Mouse (Mus musculus): Measurements from ENCODE around the gene Ube2e3. TPM values are rescaled to one million over a fixed set of nuclear protein-coding genes. Genes with fewer than 3 reads are reported as not detected.
A peak's percentile ranks its signal among the peaks of the same experiment; 100 is the strongest.

Gene Ube2e3
- polyA plus RNA-seq, 1 experiment from 2014 or later = 269 TPM

GRCm38 (mm10) chr2:78895216-78895615, 27.3 kb downstream of the Ube2e3 start:
- Histone ChIP-seq H3K4me2 (replicated peaks) (no peak overlapping the region), H3K27ac (no peak overlapping the region), H3K9me3 (replicated peaks) (no peaks in the 10 kb centered on the region), H3K27me3 (no peaks in the 10 kb centered on the region), H3K36me3 (no peaks in the 10 kb centered on the region), H3K4me3 (no peak overlapping the region), H3K4me1 (no peaks in the 10 kb centered on the region), H3K9ac (no peak overlapping the region)
- 91% methylated on average over 2 of the region's 2 CpGs for WGBS
- no peak for ATAC-seq (ENCODE audit: low FRiP score)

DNA sequence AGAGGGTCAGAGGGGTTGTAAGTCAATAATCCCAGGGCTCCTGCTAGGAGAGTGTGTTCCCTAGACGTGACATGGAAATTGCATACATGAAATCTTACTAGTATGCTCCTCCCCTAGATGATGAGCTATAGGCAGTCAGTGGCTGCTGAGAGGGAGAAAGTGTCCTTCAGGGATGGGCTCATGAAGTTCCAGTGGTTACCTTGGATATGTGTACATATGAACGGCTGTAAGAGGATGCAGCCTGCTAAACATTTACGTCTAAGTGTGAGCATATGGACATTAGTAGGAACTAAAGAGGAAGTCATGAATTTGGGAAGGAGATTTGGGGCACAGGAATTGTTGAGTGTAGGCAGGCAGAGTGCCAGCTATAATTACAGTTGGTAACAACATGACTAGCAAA, 38.0 kb downstream of the Ube2e3 start:
- no peak for ATAC-seq (ENCODE audit: low FRiP score)
- Histone ChIP-seq H3K9me3 (replicated peaks) (no peaks in the 10 kb centered on the region), H3K9ac (no peak overlapping the region), H3K36me3 (no peaks in the 10 kb centered on the region), H3K4me1 (peaks cover 3% of the 10 kb centered on the region; the same call in 1 of the 2 replicates), H3K27ac (no peak overlapping the region), H3K4me3 (no peak overlapping the region), H3K4me2 (replicated peaks) (no peak overlapping the region), H3K27me3 (no peaks in the 10 kb centered on the region)
- whole genome bisulfite sequencing = 71% methylated on average over 3 of the region's 3 CpGs

- no peak overlapping the region for H3K4me2 ChIP-seq (replicated peaks)
- H3K27ac ChIP-seq = no peak overlapping the region
- H3K9ac ChIP-seq = no peak overlapping the region
- H3K9me3 ChIP-seq (replicated peaks) = no peaks in the 10 kb centered on the region
- no peak overlapping the region for H3K4me3 ChIP-seq
- ATAC-seq (ENCODE audit: low FRiP score) = no peak
- no peaks in the 10 kb centered on the region for H3K36me3 ChIP-seq
- H3K4me1 ChIP-seq = 0 out of 2 replicates have a peak, but pooled peaks cover 3% of the 10 kb centered on the region
- H3K27me3 ChIP-seq = no peaks in the 10 kb centered on the region
These were observed 43.6 kb downstream of the Ube2e3 start for GRCm38 (mm10) chr2:78911516-78911915.

DNA sequence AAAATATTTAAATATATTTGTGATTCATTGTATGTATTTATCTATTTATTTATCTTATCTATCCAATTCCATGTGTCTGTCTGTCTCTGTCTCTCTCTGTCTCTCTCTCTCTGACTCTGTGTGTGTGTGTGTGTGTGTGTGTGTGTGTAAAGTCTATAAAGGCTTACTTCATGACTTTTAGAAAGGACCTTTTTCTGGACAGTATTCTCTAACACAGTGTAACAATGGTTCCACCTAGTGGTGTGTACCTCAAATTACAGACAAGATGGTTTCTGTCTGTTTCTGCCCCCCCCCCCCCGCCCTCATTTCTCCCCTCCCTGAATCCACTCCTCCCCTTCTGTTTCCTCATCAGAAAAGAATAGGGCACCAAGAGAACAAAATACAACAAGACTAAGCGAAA, 46.9 kb downstream of the Ube2e3 start:
- no peaks in the 10 kb centered on the region for H3K27me3 ChIP-seq
- H3K9me3 ChIP-seq (replicated peaks) = no peaks in the 10 kb centered on the region
- no peak overlapping the region for H3K4me2 ChIP-seq (replicated peaks)
- no peak overlapping the region for H3K4me3 ChIP-seq
- WGBS = 73% methylated on average over 2 of the region's 2 CpGs
- 0 out of 2 replicates have a peak, but pooled peaks cover 4% of the 10 kb centered on the region for H3K36me3 ChIP-seq
- no peak for ATAC-seq (ENCODE audit: low FRiP score)
- H3K27ac ChIP-seq = no peak overlapping the region
- no peak overlapping the region for H3K9ac ChIP-seq
- 0 out of 2 replicates have a peak, but pooled peaks cover 3% of the 10 kb centered on the region for H3K4me1 ChIP-seq

GRCm38 (mm10) chr2:78922980-78923674, 55.2 kb downstream of the Ube2e3 start:
- Histone ChIP-seq H3K4me1 (0 out of 2 replicates have a peak, but pooled peaks cover 3% of the 10 kb centered on the region), H3K9ac (no peak overlapping the region), H3K4me3 (no peak overlapping the region), H3K36me3 (peaks cover 9% of the 10 kb centered on the region; the same call in 1 of the 2 replicates), H3K4me2 (replicated peaks) (no peak overlapping the region), H3K27ac (no peak overlapping the region), H3K9me3 (replicated peaks) (no peaks in the 10 kb centered on the region), H3K27me3 (no peaks in the 10 kb centered on the region)
- ATAC-seq (ENCODE audit: low FRiP score) = no peak
- 91% methylated on average over 6 of the region's 6 CpGs for WGBS

DNA sequence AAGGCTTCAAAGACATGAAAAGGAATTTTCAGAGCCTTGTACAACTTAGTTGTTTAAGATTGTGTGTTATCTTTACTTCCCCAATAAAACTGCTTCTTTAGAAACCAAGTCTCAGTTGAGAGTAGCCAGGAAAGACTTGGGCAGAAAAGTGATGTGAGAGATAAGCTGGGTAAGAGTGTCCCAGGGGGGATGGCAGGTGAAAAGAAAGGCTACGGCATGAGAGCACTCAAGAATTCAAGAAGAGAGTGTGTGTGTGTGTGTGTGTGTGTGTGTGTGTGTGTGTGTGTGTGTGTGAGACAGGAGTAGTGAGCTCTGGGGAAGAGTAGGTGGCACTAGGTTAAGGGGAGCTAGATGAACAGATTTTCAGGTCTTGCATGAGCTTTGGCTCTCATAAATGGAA, 57.9 kb downstream of the Ube2e3 start:
- WGBS = 64% methylated on average over 1 of the region's 1 CpGs

GRCm38 (mm10) chr2:78927625-78928024, 59.7 kb downstream of the Ube2e3 start:
- Histone ChIP-seq H3K4me3 (no peak overlapping the region), H3K27ac (no peak overlapping the region), H3K9me3 (replicated peaks) (no peaks in the 10 kb centered on the region), H3K27me3 (no peaks in the 10 kb centered on the region), H3K4me1 (0 out of 2 replicates have a peak, but pooled peaks cover 3% of the 10 kb centered on the region), H3K4me2 (replicated peaks) (no peak overlapping the region), H3K9ac (no peak overlapping the region), H3K36me3 (no peaks in the 10 kb centered on the region)
- 80% methylated on average over 3 of the region's 3 CpGs for WGBS
- ATAC-seq (ENCODE audit: low FRiP score) = no peak

More for the DNA sequence above, 57.9 kb downstream of the Ube2e3 start:
- ATAC-seq (ENCODE audit: low FRiP score) = no peak
- H3K4me1 ChIP-seq = 0 out of 2 replicates have a peak, but pooled peaks cover 3% of the 10 kb centered on the region
- no peak overlapping the region for H3K4me3 ChIP-seq
- peaks cover 3% of the 10 kb centered on the region; the same call in 1 of the 2 replicates for H3K36me3 ChIP-seq
- H3K4me2 ChIP-seq (replicated peaks) = no peak overlapping the region
- H3K27ac ChIP-seq = no peak overlapping the region
- H3K9ac ChIP-seq = no peak overlapping the region
- no peaks in the 10 kb centered on the region for H3K9me3 ChIP-seq (replicated peaks)
- no peaks in the 10 kb centered on the region for H3K27me3 ChIP-seq

- no peak overlapping the region for H3K4me2 ChIP-seq (replicated peaks)
- ATAC-seq (ENCODE audit: low FRiP score) = no peak
- no peak overlapping the region for H3K27ac ChIP-seq
These were observed 60.2 kb downstream of the Ube2e3 start for GRCm38 (mm10) chr2:78928080-78928479.

DNA sequence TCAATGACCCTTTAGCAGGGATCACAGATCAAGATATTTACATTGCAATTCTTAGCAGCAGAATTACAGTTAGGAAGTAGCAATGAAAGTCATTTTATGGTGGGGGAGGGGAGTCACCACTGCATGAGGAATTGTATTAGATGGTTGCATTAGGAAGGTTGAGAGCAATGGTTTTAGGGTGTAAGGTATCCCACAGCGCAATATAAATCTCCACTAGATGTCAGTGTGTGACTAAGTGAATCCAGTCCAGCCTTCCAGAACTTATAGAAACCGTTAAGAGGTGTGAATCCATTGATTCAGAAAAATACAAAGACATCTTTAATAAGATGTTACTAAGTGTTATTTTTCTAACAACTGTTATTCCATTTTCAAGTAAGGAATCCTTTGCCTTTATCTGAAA, 63.4 kb downstream of the Ube2e3 start:
- H3K4me2 ChIP-seq (replicated peaks) = no peak overlapping the region
- H3K9me3 ChIP-seq (replicated peaks) = no peaks in the 10 kb centered on the region
- H3K27me3 ChIP-seq = no peaks in the 10 kb centered on the region
- no peak overlapping the region for H3K4me3 ChIP-seq
- H3K27ac ChIP-seq = no peak overlapping the region
- no peaks in the 10 kb centered on the region for H3K36me3 ChIP-seq
- no peak overlapping the region for H3K9ac ChIP-seq
- WGBS = 50% methylated on average over 2 of the region's 2 CpGs
- ATAC-seq (ENCODE audit: low FRiP score) = no peak
- 0 out of 2 replicates have a peak, but pooled peaks cover 3% of the 10 kb centered on the region for H3K4me1 ChIP-seq

More at GRCm38 (mm10) chr2:78928080-78928479, 60.2 kb downstream of the Ube2e3 start:
- WGBS = 79% methylated on average over 5 of the region's 5 CpGs
- H3K27me3 ChIP-seq = no peaks in the 10 kb centered on the region
- 0 out of 2 replicates have a peak, but pooled peaks cover 3% of the 10 kb centered on the region for H3K4me1 ChIP-seq
- no peak overlapping the region for H3K4me3 ChIP-seq
- H3K36me3 ChIP-seq = no peaks in the 10 kb centered on the region
- H3K9me3 ChIP-seq (replicated peaks) = no peaks in the 10 kb centered on the region
- H3K9ac ChIP-seq = no peak overlapping the region

GRCm38 (mm10) chr2:78959451-78959850, 91.5 kb downstream of the Ube2e3 start:
- no peak for ATAC-seq (ENCODE audit: low FRiP score)
- Histone ChIP-seq H3K4me1 (peaks cover 14% of the 10 kb centered on the region), H3K36me3 (no peaks in the 10 kb centered on the region), H3K27ac (no peak overlapping the region), H3K9me3 (replicated peaks) (no peaks in the 10 kb centered on the region), H3K4me3 (no peak overlapping the region), H3K9ac (no peak overlapping the region), H3K27me3 (no peaks in the 10 kb centered on the region), H3K4me2 (replicated peaks) (no peak overlapping the region)
- WGBS = 47% methylated on average over 3 of the region's 3 CpGs

DNA sequence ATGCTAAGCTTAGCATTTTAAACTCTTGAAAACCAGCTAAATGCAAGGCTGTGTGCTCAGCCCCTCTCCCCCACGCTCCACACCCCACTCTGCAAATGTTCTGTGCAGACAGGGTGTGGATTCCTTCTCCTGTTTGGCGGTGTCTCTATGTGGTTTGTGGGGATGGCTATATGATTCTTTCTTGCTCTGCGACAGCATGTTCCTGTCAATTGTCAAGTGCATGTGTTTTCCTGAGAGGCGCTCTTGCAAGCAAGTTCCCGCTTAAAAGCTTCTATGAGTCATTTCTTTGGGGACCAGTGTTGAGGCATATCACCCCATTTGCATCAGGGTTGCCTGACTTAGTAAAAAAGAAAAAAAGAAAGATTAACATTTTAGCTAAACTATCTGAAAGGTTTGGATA, 92.4 kb downstream of the Ube2e3 start:
- Histone ChIP-seq H3K9ac (no peak overlapping the region), H3K27ac (no peak overlapping the region), H3K27me3 (no peaks in the 10 kb centered on the region), H3K4me3 (no peak overlapping the region), H3K9me3 (replicated peaks) (no peaks in the 10 kb centered on the region), H3K4me1 (peaks cover 14% of the 10 kb centered on the region), H3K36me3 (no peaks in the 10 kb centered on the region), H3K4me2 (replicated peaks) (no peak overlapping the region)
- WGBS = 82% methylated on average over 5 of the region's 5 CpGs
- ATAC-seq (ENCODE audit: low FRiP score) = no peak

DNA sequence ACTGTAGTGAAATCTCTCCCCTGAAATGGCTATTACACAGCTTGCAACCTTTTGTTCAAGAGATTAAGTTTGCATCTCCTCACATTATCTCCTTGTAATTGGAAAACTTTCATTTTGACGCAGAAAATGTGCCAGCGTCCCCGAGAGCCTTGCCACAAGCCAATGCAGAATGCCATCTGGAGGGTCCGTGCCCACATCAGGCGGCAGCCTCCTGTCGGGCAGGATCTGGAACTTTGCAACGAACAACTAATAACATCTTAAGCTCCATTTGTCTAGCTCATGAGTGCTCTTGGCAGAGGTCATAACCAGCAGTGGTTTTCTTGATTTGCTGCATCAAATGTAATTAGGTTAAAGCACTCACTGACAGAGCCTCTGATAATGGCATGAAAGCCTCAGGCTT, 93.1 kb downstream of the Ube2e3 start:
- no peak overlapping the region for H3K9ac ChIP-seq
- WGBS = 57% methylated on average over 7 of the region's 7 CpGs
- ATAC-seq (ENCODE audit: low FRiP score) = no peak
- no peaks in the 10 kb centered on the region for H3K27me3 ChIP-seq
- H3K4me2 ChIP-seq (replicated peaks) = no peak overlapping the region
- no peaks in the 10 kb centered on the region for H3K36me3 ChIP-seq
- no peak overlapping the region for H3K4me3 ChIP-seq
- no peaks in the 10 kb centered on the region for H3K9me3 ChIP-seq (replicated peaks)
- no peak overlapping the region for H3K27ac ChIP-seq
- H3K4me1 ChIP-seq = peaks cover 14% of the 10 kb centered on the region

DNA sequence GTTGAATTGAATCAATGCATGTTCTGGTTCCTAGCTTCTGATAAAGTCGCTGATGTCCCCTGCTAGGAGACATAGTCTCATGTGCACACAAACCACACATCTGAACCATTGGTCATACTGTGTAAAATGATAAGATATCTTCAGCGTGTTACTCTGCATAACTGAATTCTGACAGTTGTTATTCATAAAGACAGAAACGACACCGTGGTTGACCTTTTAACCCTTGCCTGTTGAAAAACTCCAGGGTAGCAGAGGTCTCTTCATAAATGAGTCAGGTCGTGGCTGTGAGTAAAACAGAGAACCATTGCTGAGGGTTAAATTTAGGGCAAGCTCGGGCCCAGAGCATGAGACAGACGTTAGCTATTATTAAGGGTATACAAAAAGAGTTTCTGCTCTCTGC, 93.7 kb downstream of the Ube2e3 start:
- Histone ChIP-seq H3K4me2 (replicated peaks) (no peak overlapping the region), H3K27ac (0 out of 2 replicates have a peak overlapping the region, but pooled peaks have one; percentile 7), H3K9ac (no peak overlapping the region), H3K4me1 (peaks cover 14% of the 10 kb centered on the region), H3K27me3 (no peaks in the 10 kb centered on the region), H3K36me3 (no peaks in the 10 kb centered on the region), H3K4me3 (no peak overlapping the region), H3K9me3 (replicated peaks) (no peaks in the 10 kb centered on the region)
- 20% methylated on average over 7 of the region's 7 CpGs for WGBS
- ATAC-seq (ENCODE audit: low FRiP score) = no peak
